Mouse (Mus musculus): ENCODE results near the gene Lrrk2. TPM values are rescaled to one million over a fixed set of nuclear protein-coding genes. Genes with fewer than 3 reads are reported as not detected.

Gene Lrrk2
- polyA plus RNA-seq, 1 experiment from 2014 or later = 2.5 TPM

DNA sequence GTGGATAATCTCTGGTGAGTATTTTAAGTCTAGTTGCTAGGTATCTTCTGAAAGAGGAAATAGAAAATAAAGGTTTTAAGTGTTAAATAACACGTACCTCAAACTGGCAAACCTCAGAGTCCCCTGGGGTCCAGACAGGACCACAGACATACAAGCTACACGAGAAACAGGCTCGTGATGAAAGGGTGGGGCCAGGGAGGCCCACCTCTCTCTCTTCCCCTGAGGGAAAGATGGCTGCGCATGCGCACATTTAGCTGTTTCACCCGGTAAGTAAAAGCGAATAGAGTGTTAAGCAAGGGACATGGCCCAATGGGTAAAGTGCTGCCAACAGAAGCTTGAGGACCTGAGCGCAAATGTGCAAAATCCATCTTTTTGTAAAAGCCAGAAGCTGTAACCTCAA is 38.7 kb upstream of the Lrrk2 start:
- Histone ChIP-seq H3K4me3 (ENCODE audit: low read depth, low read length) (no peak overlapping the region), H3K9ac (ENCODE audit: low read depth, low read length) (no peak overlapping the region), H3K4me1 (replicated peaks; ENCODE audit: control insufficient read depth, insufficient read depth, low read length) (no peaks in the 10 kb centered on the region), H3K27me3 (replicated peaks; ENCODE audit: control insufficient read depth, insufficient read depth, low read length) (no peaks in the 10 kb centered on the region), H3K36me3 (ENCODE audit: control insufficient read depth, insufficient read depth) (no peaks in the 10 kb centered on the region), H3K9me3 (ENCODE audit: control insufficient read depth) (no peaks in the 10 kb centered on the region), H3K4me2 (replicated peaks; ENCODE audit: low read depth) (no peak overlapping the region), H3K27ac (ENCODE audit: low read depth, low read length) (no peak overlapping the region)
- WGBS = 79% methylated on average over 8 of the region's 8 CpGs
- ATAC-seq = no peak
- TF ChIP-seq CTCF (IDR thresholded peaks at IDR 0.05; ENCODE audit: low read depth) = no peak

DNA sequence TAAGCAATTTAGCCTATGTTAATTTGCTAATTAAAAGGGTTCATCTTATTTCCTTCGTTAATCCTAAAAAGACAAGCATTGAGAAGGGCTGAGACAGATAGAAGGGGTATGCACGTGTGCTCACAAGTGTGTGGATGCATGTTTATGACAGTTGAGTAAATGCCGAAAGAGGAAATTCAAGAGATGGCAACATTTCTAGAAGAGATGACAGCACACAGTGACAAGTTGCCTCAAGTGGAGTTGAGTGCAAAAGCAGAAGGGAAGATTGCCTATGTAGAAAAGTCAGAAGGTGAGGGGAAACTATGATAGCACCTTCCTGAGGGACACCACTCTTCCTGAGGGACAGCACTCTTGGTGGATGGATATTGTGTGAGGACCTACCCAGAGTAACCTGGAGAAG is 31.3 kb upstream of the Lrrk2 start:
- Histone ChIP-seq H3K27me3 (replicated peaks; ENCODE audit: control insufficient read depth, insufficient read depth, low read length) (no peaks in the 10 kb centered on the region), H3K4me2 (replicated peaks; ENCODE audit: low read depth) (no peak overlapping the region), H3K4me3 (ENCODE audit: low read depth, low read length) (no peak overlapping the region), H3K27ac (ENCODE audit: low read depth, low read length) (no peak overlapping the region), H3K9ac (ENCODE audit: low read depth, low read length) (no peak overlapping the region), H3K9me3 (ENCODE audit: control insufficient read depth) (no peaks in the 10 kb centered on the region), H3K4me1 (replicated peaks; ENCODE audit: control insufficient read depth, insufficient read depth, low read length) (no peaks in the 10 kb centered on the region), H3K36me3 (ENCODE audit: control insufficient read depth, insufficient read depth) (no peaks in the 10 kb centered on the region)
- no peak for ATAC-seq
- no peak for TF ChIP-seq CTCF (IDR thresholded peaks at IDR 0.05; ENCODE audit: low read depth)
- 74% methylated on average over 3 of the region's 3 CpGs for WGBS

DNA sequence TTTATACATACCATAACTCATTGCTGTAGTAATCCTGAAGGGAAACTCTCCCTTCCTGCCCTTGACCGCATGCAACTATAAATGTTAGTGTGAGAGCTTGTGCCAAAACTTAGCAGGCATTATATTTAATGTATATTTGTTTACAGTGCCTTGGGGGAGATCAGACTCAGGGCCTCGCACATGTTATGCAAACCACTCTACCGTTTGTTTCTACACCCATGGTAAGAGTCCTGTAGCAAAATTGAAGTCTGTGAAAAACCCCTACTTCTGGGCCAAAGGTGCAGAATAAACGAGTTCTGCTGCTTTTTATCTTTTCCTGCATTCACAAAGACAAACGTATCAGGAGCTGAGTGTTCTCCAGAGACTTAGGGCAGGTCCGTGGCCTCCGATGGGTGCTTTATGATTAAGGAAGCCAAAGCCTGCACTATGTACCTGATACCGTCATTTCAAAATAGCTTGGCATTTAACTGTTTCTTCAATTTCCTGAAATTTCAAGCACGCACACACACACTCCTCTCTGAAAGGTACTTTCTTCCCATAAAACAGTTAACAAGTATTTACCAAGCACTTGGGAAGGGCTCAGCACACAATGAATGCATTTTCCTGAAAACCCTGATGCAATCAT is 30.2 kb upstream of the Lrrk2 start:
- 31% methylated on average over 9 of the region's 9 CpGs for WGBS
- no peaks in the 10 kb centered on the region for H3K27me3 ChIP-seq (replicated peaks; ENCODE audit: control insufficient read depth, insufficient read depth, low read length)
- TF ChIP-seq CTCF (IDR thresholded peaks at IDR 0.05; ENCODE audit: low read depth) = no peak

DNA sequence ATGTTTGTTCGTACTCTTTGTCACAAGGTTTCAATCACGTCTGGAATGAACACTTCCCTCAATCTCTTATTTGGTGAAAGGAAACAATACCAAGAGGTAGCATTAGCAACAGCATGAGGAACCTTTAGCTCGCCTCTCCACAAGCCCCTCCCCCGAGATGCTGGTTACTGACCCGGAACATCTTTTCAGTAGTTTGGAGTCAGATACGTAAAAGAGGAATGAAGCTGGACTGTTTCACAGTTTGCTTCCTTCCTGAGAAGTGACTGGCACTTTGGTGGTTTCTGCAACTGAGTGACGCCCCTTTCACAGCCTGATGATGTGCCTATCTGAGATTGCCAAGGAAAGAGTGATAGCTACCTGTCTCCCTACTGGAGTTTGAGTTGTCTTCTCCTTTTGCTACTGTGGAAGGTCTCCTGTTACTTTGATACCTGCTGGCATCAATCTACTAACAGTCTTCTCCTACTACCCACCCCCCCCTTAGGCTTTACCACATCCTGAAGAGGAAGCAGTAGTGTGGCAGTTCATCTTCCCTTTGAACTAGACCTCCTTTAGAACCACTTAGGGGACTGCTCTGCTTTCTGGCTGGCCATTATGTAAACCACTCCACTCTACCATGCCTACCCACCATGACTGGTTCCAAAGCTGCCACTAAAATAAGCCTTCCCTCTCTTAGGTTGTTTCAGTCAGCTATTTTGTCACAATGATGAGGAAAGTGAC is 29.2 kb upstream of the Lrrk2 start:
- Histone ChIP-seq H3K27ac (ENCODE audit: low read depth, low read length) (no peak overlapping the region), H3K4me2 (replicated peaks; ENCODE audit: low read depth) (no peak overlapping the region), H3K9me3 (ENCODE audit: control insufficient read depth) (no peaks in the 10 kb centered on the region), H3K36me3 (ENCODE audit: control insufficient read depth, insufficient read depth) (no peaks in the 10 kb centered on the region), H3K9ac (ENCODE audit: low read depth, low read length) (no peak overlapping the region), H3K27me3 (replicated peaks; ENCODE audit: control insufficient read depth, insufficient read depth, low read length) (no peaks in the 10 kb centered on the region), H3K4me3 (ENCODE audit: low read depth, low read length) (no peak overlapping the region), H3K4me1 (replicated peaks; ENCODE audit: control insufficient read depth, insufficient read depth, low read length) (no peaks in the 10 kb centered on the region)
- 85% methylated on average over 7 of the region's 7 CpGs for WGBS
- no peak for TF ChIP-seq CTCF (IDR thresholded peaks at IDR 0.05; ENCODE audit: low read depth)
- no peak for ATAC-seq

More for the DNA sequence above, 30.2 kb upstream of the Lrrk2 start:
- H3K9me3 ChIP-seq (ENCODE audit: control insufficient read depth) = no peaks in the 10 kb centered on the region
- no peak overlapping the region for H3K9ac ChIP-seq (ENCODE audit: low read depth, low read length)
- H3K4me1 ChIP-seq (replicated peaks; ENCODE audit: control insufficient read depth, insufficient read depth, low read length) = no peaks in the 10 kb centered on the region
- H3K4me2 ChIP-seq (replicated peaks; ENCODE audit: low read depth) = no peak overlapping the region
- H3K4me3 ChIP-seq (ENCODE audit: low read depth, low read length) = no peak overlapping the region
- no peak overlapping the region for H3K27ac ChIP-seq (ENCODE audit: low read depth, low read length)
- no peaks in the 10 kb centered on the region for H3K36me3 ChIP-seq (ENCODE audit: control insufficient read depth, insufficient read depth)
- ATAC-seq = peak; percentile 93

DNA sequence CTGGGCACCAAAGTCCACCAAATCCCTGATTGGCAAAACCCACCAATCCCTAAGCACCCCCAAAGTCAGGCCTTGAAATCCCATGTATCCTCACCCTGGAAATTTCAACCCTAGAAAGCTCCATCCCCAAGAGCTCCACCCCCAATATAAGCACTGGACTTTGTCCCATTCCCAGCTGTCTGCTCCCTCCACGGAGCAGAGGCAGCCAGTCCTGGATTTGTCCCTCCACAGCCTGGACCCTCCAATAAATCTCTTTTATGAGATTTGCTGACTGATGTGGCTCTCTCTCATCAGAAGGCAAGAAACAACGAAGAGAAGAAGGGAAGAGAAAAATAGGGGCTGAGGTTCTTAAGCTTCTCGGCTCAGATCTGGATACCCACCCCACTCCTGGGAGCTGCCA is 22.7 kb upstream of the Lrrk2 start:
- Histone ChIP-seq H3K27ac (ENCODE audit: low read depth, low read length) (no peak overlapping the region), H3K9ac (ENCODE audit: low read depth, low read length) (no peak overlapping the region), H3K4me2 (replicated peaks; ENCODE audit: low read depth) (no peak overlapping the region), H3K4me1 (replicated peaks; ENCODE audit: control insufficient read depth, insufficient read depth, low read length) (0 out of 2 replicates have a peak, but pooled peaks cover 3% of the 10 kb centered on the region), H3K36me3 (ENCODE audit: control insufficient read depth, insufficient read depth) (no peaks in the 10 kb centered on the region), H3K4me3 (ENCODE audit: low read depth, low read length) (no peak overlapping the region), H3K27me3 (replicated peaks; ENCODE audit: control insufficient read depth, insufficient read depth, low read length) (no peaks in the 10 kb centered on the region), H3K9me3 (ENCODE audit: control insufficient read depth) (no peaks in the 10 kb centered on the region)
- 43% methylated on average over 3 of the region's 3 CpGs for WGBS
- TF ChIP-seq CTCF (IDR thresholded peaks at IDR 0.05; ENCODE audit: low read depth) = no peak
- ATAC-seq = no peak

DNA sequence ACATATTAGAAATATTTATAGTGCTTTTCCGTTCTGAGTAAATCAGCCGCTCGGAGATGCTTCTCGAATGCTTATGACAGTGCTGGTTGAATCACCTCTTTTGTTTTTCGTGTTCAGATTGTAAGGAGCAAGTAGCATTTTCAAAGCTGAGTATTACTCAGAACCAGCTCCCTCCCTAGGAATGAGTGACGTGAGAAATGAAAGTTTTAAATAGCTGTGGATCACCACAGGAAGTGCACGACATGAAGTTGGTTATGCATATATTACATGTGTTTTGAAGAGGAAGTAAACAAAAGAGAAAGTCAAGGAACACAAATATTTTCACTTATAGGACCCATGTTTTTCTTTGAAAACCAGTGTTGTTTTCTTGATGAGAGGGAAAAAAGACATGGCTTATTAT is 21.5 kb upstream of the Lrrk2 start:
- H3K9me3 ChIP-seq (ENCODE audit: control insufficient read depth) = no peaks in the 10 kb centered on the region
- no peaks in the 10 kb centered on the region for H3K36me3 ChIP-seq (ENCODE audit: control insufficient read depth, insufficient read depth)
- H3K4me1 ChIP-seq (replicated peaks; ENCODE audit: control insufficient read depth, insufficient read depth, low read length) = 0 out of 2 replicates have a peak, but pooled peaks cover 3% of the 10 kb centered on the region
- no peak overlapping the region for H3K4me2 ChIP-seq (replicated peaks; ENCODE audit: low read depth)
- H3K4me3 ChIP-seq (ENCODE audit: low read depth, low read length) = no peak overlapping the region
- ATAC-seq = no peak
- no peak overlapping the region for H3K9ac ChIP-seq (ENCODE audit: low read depth, low read length)
- no peaks in the 10 kb centered on the region for H3K27me3 ChIP-seq (replicated peaks; ENCODE audit: control insufficient read depth, insufficient read depth, low read length)
- TF ChIP-seq CTCF (IDR thresholded peaks at IDR 0.05; ENCODE audit: low read depth) = no peak
- 55% methylated on average over 7 of the region's 7 CpGs for WGBS
- no peak overlapping the region for H3K27ac ChIP-seq (ENCODE audit: low read depth, low read length)
